Mouse (Mus musculus) brain, embryonic 14.5 days (tissue): ENCODE results near the gene Pias1.

Experiments used
- CTCF ChIP-seq: fragments of 200-500 bp; IDR thresholded peaks from 2 replicates; pipeline ENCODE4 v1.5.1; 2012; ENCODE audit warnings: inconsistent platforms, mild to moderate bottlenecking, moderate library complexity, borderline replicate concordance; ENCODE audit not compliant: insufficient read depth, insufficient read length; ENCODE audit errors: extremely low read depth
- POLR2A ChIP-seq: fragments of 200-500 bp; IDR thresholded peaks from 2 replicates; pipeline ENCODE4 v1.6.1; 2012; ENCODE audit warnings: mild to moderate bottlenecking, inconsistent platforms, borderline replicate concordance; ENCODE audit not compliant: poor library complexity, insufficient read depth, insufficient read length, severe bottlenecking; ENCODE audit errors: extremely low read depth

- no peak for TF ChIP-seq CTCF
- no peak for TF ChIP-seq POLR2A
Observed at GRCm38 (mm10) chr9:62997626-62998025, 9.9 kb upstream of the Pias1 start.
